Mouse (Mus musculus) forebrain, embryonic 13.5 days (tissue): Measurements from ENCODE around the gene Gtpbp10. TPM values are rescaled to one million over a fixed set of nuclear protein-coding genes. Genes with fewer than 3 reads are reported as not detected.

Source experiments
- ATAC-seq: fragments of 200-750 bp; cut with Nextera tagmentation; 2 replicates; pipeline ENCODE4 v1.8.0; 2017
- H3K27ac ChIP-seq: fragments of 300-500 bp; sonication (generic); 2 replicates; pipeline ENCODE4 v1.5.1; 2015; ENCODE audit warnings: inconsistent platforms, mild to moderate bottlenecking, moderate library complexity
- H3K27me3 ChIP-seq: fragments of 300-500 bp; sonication (generic); 2 replicates; pipeline ENCODE4 v1.6.1; 2015; ENCODE audit warnings: mild to moderate bottlenecking, inconsistent platforms
- H3K36me3 ChIP-seq: fragments of 300-500 bp; sonication (generic); 2 replicates; pipeline ENCODE4 v1.6.1; 2015; ENCODE audit warnings: mild to moderate bottlenecking, inconsistent platforms; ENCODE audit not compliant: poor library complexity, severe bottlenecking
- H3K4me1 ChIP-seq: fragments of 300-500 bp; sonication (generic); 2 replicates; pipeline ENCODE4 v1.6.1; 2015; ENCODE audit warnings: inconsistent platforms
- H3K4me2 ChIP-seq: fragments of 300-500 bp; sonication (generic); 2 replicates; pipeline ENCODE4 v1.6.1; 2015; ENCODE audit warnings: inconsistent platforms, mild to moderate bottlenecking, moderate library complexity
- H3K4me3 ChIP-seq: fragments of 300-500 bp; sonication (generic); 2 replicates; pipeline ENCODE4 v1.5.1; 2015; ENCODE audit warnings: mild to moderate bottlenecking, inconsistent platforms
- H3K9ac ChIP-seq: fragments of 300-500 bp; sonication (generic); 2 replicates; pipeline ENCODE4 v1.6.1; 2015; ENCODE audit warnings: mild to moderate bottlenecking, inconsistent platforms
- H3K9me3 ChIP-seq: fragments of 300-500 bp; sonication (generic); replicated peaks from 2 replicates; pipeline ENCODE4 v1.6.1; 2016; ENCODE audit warnings: inconsistent platforms
- WGBS: fragments of 180-500 bp; shearing (Covaris S2); methylation state at CpG from one replicate; pipeline ENCODE4 v1.1.7; 2015; 5-methylcytosine and 5-hydroxymethylcytosine counted together
- polyA plus RNA-seq: library from polyadenylated mRNA; unstranded; fragments of >200 nt; fragmentation: Nextera tagmentation; extraction: Ambion mirVana; gene quantifications from 2 replicates; pipeline ENCODE4 v1.2.1, GENCODE M21; 2015

The Gtpbp10 gene
- polyA plus RNA-seq, 1 experiment from 2014 or later: 33.2 TPM

DNA sequence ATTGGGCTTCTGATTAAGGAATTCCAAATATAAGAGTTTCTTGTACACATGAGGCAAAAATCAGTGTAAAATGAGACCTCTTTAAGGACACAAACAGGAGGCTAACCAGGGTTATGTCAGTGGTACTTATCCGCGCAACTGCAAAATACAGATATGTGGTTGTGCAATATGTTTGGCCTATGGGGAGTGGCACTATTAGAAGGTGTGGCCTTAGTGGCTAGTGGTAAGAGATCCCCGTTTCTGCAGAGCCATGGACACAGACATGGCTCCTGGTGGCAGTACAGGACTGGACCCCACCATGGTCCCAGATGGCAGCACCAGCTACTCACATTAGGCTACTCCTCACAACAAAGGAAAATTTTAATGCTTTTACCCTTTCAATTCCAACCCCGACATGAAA lies 64.3 kb downstream of the Gtpbp10 start:
- Histone ChIP-seq H3K27me3 (no peaks in the 10 kb centered on the region), H3K27ac (no peak overlapping the region), H3K4me2 (no peak overlapping the region), H3K4me1 (no peaks in the 10 kb centered on the region), H3K9ac (no peak overlapping the region), H3K36me3 (no peaks in the 10 kb centered on the region), H3K9me3 (no peaks in the 10 kb centered on the region), H3K4me3 (no peak overlapping the region)
- ATAC-seq: no peak
- WGBS: 91% methylated on average over 4 of the region's 4 CpGs

- H3K4me3 ChIP-seq: no peak overlapping the region
- no peak overlapping the region for H3K4me2 ChIP-seq
- no peaks in the 10 kb centered on the region for H3K36me3 ChIP-seq
- no peak overlapping the region for H3K27ac ChIP-seq
- no peaks in the 10 kb centered on the region for H3K9me3 ChIP-seq
- no peaks in the 10 kb centered on the region for H3K4me1 ChIP-seq
- H3K27me3 ChIP-seq: no peaks in the 10 kb centered on the region
- 41% methylated on average over 16 of the region's 16 CpGs for WGBS
- ATAC-seq: peak; percentile 76
- no peak overlapping the region for H3K9ac ChIP-seq
Measured at GRCm38 (mm10) chr5:5494269-5495005, 64.9 kb downstream of the Gtpbp10 start.

GRCm38 (mm10) chr5:5492163-5492562 lies 67.2 kb downstream of the Gtpbp10 start:
- Histone ChIP-seq H3K4me2 (no peak overlapping the region), H3K9ac (no peak overlapping the region), H3K27me3 (no peaks in the 10 kb centered on the region), H3K4me1 (no peaks in the 10 kb centered on the region), H3K4me3 (no peak overlapping the region), H3K36me3 (no peaks in the 10 kb centered on the region), H3K9me3 (no peaks in the 10 kb centered on the region), H3K27ac (no peak overlapping the region)
- WGBS: 95% methylated on average over 4 of the region's 4 CpGs
- ATAC-seq: no peak

Other genes starting within 250 kb of the Gtpbp10 start
- 21.8 and 25.1 TPM in 2 replicates for gene Cdk14, start 139.2 kb downstream of the Gtpbp10 start, polyA plus RNA-seq
- gene 1700015F17Rik, start 80.4 kb downstream of the Gtpbp10 start, polyA plus RNA-seq: not detected in 2 replicates
- 24.1 and 29.1 TPM in 2 replicates for gene Cldn12, start 44.6 kb downstream of the Gtpbp10 start, polyA plus RNA-seq
- gene Gm8773, start 14.3 kb upstream of the Gtpbp10 start, polyA plus RNA-seq: 6.4 and 7.1 TPM in 2 replicates
- 7.3 and 8.3 TPM in 2 replicates for gene Cfap69, start 104.7 kb upstream of the Gtpbp10 start, polyA plus RNA-seq
- 5.4 and 6.2 TPM in 2 replicates for gene Steap2, start 135.0 kb upstream of the Gtpbp10 start, polyA plus RNA-seq
- 3.5 and 4.8 TPM in 2 replicates for gene Steap1, start 189.8 kb upstream of the Gtpbp10 start, polyA plus RNA-seq